Mouse (Mus musculus): Measurements from ENCODE around the gene Vsig1. TPM values are rescaled to one million over a fixed set of nuclear protein-coding genes. Genes with fewer than 3 reads are reported as not detected.

The Vsig1 gene
- total RNA-seq, 2 experiments from 2014 or later, result not detected

Other genes starting within 250 kb of the Vsig1 start
- gene Mid2, start 243.0 kb upstream of the Vsig1 start, total RNA-seq (2021), result 10 to 100 TPM; 24.4 to 28.2 TPM
- gene Tex13b, start 94.2 kb upstream of the Vsig1 start, total RNA-seq (2021), result not detected
- gene Psmd10, start 49.1 kb downstream of the Vsig1 start, total RNA-seq (2021), result 10 to 100 TPM; 18.6 to 21.0 TPM
- gene Atg4a, start 49.3 kb downstream of the Vsig1 start, total RNA-seq (2021), result 10 to 100 TPM in 1 of 2 experiments, 1 to 10 TPM in 1; 8.2 to 10.3 TPM